Mouse (Mus musculus) adrenal gland, postnatal 14 days (tissue): Measurements from ENCODE around the gene Zfp64. TPM values are rescaled to one million over a fixed set of nuclear protein-coding genes. Genes with fewer than 3 reads are reported as not detected.
"Not testable (repeated sequence)": the region's sequence is repeated elsewhere in the genome, so short reads cannot be mapped to it uniquely, and the experiment has no call there.

ENCODE experiments used
- DNase-seq: peaks from one replicate; pipeline ENCODE4 v3.0.0; 2021; ENCODE audit warnings: mixed read lengths
- total RNA-seq: library from RNA; stranded (reverse); gene quantifications from 2 replicates; pipeline ENCODE4 v1.2.3, GENCODE M21; 2021

The Zfp64 gene
- total RNA-seq, 1 experiment from 2014 or later = 17.2 TPM

DNA sequence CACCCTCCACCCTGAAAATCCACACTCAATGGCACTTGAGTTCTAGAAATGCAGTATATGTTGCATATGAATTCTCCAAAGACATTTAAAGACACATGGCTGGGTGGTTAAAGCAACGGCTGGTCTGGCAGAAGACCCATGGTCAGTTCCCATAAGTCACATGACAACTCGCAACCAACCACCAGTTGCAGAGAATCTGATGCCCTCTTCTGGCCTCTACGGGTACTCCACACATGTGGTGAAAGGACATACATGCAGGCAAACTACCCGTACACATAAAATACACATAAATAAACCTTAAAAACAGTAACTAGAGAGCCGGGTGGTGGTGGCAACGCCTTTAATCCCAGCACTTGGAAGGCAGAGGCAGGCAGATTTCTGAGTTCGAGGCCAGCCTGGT, 60.6 kb downstream of the Zfp64 start:
- no peak for DNase-seq

DNA sequence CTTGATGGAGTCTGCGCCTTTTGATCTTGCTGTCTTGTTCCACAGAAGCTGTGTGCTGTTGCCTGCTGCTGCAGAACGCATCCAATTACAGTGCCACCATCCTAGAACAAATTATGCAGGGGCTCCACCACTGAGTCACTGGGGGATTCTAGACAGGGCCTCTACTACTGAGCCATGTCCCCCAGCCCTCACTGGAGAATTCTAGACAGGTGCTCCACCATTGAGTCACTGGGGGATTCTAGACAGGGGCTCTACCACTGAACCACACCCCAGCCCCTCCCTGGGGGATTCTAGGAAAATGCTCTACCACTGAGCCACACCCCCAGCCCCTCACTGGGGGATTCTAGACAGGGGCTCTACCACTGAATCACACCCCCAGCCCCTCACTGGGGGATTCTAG, 63.3 kb downstream of the Zfp64 start:
- no peak for DNase-seq

DNA sequence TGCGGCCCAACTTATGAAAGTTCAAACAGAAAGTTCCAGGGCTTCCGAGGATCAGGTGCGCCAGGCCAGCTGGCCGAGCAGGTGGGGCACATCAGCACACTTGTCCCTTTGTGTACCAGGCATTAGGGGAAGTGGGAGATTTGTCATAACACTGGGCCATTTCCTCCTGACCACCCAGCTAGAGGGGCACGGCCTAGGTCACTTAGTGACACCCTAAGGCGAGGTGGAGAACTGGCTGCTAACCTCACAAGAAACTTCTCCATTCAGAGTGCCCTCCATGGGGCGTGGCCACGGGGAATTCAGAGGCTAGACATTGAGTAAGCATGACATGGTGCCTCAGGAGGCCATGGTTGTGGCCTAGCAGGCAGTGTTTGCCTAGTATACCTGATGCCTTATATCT, 70.7 kb downstream of the Zfp64 start:
- no peak for DNase-seq

DNA sequence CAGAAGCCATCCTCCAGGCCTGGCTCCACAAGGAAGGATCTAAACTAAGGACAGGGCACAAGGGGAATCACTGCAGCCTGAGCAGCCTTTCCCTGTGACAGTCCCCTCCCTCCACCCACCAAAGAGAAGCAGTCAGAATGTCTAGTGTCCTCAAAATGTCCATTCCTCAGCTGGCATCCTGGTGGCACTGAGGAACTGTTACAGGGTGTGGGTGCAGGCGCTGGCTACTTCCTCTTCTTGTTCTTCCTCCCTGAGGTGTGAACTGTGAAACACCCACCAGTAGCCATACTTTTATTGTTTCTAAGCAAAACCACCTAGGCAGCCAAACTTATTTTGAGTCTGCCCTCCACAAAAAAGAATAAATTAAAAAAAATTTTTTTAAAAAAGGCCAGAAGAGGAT, 72.4 kb downstream of the Zfp64 start:
- no peak for DNase-seq

DNA sequence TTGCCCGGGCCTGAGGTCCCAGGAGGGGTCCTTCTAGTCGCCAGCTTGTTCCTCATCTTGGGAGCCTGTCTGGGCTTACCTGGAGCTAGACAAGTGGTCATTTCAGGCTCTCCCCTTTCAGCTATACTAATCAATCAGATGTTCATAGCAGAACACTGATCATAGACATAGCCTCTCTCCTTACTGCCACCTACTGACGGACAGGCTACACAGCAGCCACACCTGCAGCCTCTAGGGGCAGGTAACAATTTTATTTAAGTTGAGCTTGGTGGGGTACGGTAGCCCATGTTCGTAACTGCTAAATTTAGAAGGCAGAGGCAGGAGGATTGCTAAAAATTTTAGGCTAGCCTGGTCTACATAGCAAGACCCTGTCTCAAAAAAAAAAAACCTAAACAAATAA, 73.5 kb downstream of the Zfp64 start:
- no peak for DNase-seq

DNA sequence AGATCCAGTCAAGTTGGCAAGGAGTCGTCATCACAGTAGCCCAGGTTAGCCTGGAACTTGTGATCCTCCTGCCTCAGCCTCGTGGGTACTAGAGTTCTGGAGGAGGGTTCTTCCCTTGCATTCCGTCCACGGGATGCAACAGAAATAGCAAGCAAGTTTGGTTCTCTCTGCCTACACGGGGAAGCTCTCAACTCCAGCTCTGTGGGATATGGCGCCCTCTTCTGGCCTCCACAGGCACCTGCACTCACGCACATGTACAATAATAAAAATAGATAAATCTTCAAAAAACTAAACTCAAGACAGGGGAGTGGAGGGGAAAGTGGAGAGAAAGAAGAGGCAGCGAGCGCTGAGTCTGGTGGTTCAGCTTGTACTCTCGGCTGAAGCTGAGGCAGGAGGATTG, 75.8 kb downstream of the Zfp64 start:
- DNase-seq = no peak

DNA sequence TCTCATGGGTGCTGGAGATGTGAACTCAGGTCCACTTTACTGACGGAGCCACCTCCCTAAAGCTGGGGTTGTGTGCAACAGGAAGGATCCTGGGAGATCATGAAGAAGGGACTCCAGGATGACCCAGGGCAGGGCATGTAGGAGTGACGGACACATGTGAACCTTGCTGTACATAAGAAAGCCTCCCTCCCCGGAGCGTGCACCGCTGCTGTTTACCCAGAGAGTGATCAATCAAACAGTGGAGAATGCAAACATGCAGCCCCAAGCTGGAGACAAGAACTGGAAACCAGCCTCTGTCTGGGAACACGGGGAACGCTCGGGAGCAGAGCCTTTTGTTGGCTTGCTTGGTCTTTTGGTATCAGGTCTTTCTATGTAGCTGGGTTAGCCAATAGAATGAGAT, 76.7 kb downstream of the Zfp64 start:
- DNase-seq = no peak

DNA sequence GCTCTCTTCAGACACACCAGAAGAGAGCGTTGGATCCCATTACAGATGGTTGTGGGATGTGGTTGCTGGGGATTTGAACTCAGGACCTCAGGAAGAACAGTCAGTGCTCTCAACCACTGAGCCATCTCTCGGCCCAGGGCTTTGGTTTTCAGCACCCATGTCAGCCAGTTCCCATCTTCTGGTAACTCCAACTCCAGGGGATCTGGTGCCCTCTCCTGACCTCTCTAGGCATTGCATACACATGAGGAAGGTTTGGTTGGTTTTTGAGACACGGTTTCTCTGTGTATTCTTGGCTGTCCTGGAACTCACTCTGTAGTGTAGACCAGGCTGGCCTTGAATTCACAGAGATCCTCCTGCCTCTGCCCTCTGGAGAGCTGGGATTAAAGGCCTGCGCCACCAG, 77.2 kb downstream of the Zfp64 start:
- DNase-seq = no peak

DNA sequence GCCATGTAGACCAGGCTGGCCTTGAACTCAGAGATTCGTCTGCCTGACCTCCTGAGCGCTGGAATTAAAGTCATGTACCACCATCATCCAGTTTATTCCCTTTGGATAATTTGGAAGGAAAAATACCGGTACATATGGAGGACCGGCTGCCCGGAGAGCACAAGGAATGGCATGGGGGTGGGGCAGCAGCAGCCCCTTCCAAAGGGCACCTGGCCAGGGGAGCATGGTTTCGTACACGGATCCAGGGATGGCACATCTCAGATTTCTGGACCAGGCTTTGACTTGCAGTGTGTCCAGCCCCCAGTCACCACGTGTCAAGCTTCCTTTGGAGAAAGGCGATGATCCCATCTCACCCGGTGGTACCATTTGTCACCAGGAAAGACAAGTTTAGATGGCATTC, 78.8 kb downstream of the Zfp64 start:
- DNase-seq = no peak

DNA sequence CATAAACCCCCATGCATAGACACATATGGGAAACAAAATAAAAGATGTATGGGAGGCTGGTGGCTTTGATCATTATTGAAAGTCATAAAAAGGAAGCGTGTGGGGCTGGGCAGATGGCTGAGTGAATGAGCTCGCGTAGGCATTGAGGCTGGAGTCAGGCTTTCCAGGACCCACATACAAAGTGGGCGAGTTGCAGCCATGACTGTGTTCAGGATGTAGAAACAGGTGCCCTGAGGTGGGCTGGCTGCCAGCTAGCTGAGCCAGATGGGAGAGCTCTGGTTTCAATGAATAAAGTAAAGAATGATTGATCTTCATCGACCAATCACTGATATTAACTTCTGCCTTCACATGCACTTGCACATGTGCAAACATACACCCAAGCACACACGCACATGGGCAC, 80.9 kb downstream of the Zfp64 start:
- no peak for DNase-seq

DNA sequence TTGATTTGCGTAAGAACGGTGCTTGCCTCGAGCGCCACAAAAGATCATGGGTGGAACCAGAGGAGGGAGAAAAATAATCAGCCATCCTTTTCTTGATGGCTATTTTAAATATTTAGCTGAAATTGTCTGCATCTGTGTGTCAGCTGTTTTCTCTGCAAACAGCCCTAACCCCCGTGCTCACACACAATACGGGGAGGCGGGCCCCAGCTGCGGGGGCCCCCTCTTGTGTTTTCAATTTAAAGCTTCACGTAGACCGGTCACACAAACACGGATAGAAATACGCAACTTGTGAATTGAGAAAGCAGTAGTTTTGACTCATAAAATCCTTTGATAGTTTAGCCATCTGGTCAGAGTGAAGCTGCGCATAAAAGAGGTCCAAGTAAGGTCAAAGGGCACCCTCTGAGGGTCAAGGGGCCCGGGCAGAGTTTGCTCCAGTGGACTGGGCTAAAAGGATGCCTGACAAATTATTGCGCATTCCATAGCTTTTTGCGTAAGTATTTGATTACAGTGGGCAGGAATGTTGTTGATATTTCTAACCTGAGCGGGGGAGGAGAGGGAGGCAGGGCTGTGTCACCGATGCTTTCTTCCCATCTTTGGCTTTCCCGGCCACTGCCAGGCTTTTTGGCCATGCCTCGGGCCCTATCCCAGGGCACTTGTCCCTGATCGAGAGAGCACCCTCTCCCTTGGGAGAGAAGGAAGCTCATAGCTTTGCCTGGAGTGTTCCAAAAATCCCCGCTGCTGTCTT, 83.4 kb downstream of the Zfp64 start:
- DNase-seq = no peak

DNA sequence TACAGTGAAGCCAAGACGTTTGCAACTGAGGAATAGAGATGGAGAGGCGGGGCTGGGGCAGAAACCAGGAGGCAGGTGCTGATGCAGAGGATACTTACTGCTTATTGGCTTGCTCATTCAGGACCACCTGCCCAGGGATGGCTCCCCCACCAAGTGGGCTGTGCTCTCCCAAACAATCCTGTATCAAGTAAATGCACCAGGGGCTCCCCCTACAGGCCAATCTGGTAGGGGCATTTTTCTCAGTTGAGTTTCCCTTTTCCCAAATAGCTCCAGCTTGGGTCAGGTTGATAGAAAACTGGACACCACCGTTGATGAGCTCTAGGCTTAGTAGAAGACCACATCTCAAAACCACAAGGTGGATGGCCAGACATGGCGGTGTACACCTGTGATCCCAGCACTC, 84.9 kb downstream of the Zfp64 start:
- DNase-seq = peak; percentile 17

DNA sequence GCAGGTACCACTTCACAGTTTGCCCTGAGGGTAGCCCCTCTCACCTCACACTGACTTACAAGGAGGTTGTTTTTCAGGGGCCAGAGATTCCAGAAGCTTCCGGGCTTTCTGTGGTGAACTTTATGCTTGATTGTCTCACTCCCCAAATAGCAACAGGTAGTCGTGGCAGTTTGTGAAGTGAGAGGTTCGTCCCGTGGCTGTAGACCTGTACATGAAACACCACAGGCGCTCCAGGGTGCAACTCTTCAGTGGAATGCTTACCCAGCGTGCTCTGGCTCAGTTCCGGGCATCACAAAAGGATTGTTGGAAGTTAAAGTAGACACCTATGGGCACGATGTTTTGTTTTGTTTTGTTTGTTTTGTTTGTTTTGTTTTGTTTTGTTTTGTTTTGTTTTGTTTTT, 88.4 kb downstream of the Zfp64 start:
- DNase-seq = no peak

DNA sequence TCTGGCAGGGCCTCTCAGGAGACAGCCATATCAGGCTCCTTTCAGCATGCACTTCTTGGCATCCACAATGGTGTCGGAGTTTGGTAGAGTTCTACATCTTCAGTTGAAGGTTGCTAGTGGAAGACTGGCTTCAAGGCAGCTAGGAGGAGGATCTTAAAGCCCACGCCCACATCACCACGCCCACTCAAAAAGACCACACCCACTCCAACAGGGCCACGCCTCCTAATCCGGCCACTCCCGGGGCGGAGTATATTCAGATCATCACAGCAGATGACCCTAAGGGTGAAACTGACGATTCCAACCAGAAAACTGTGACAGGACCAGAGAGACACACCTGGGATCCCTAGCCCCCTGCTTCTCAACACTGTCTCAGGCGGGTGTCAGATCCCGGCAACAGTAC, 89.0 kb downstream of the Zfp64 start:
- DNase-seq = no peak

DNA sequence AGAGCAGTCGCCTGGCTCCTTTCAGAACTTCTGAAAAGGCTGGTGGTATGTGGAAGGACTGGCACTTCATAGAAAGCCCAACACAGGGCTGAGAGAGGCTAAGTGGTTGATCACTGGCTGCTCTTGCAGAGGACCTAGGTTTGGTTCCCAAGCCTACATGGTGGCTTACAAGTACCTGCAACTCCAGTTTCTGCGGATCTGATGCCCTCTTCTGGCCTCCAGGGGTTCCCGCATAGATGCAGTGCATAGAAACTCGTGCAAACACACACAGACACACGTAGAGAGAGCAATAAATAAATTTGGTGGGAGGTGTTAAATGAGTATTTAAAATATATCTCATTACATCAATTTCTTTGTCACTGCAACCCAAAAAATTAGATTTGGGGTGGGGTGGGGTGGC, 90.5 kb downstream of the Zfp64 start:
- no peak for DNase-seq

DNA sequence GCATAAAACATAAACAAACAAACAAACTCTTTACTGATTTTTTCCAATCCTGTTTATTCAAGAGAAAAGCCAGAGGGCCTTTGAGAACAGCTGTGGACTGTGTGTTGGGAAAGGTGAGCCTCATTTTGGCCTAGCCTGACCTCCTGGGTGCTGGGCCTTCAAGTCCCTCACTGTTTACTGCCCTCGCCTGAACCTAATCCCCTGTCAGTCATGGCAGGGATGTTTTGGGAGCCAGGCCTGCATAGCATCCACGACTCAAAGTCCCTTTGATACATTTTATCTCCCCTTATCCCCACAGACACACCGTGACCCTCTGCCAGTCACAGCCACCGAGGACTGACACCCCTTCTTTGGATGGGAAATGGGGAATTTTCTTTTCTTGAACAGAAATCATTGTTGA, 92.7 kb downstream of the Zfp64 start:
- DNase-seq = no peak

DNA sequence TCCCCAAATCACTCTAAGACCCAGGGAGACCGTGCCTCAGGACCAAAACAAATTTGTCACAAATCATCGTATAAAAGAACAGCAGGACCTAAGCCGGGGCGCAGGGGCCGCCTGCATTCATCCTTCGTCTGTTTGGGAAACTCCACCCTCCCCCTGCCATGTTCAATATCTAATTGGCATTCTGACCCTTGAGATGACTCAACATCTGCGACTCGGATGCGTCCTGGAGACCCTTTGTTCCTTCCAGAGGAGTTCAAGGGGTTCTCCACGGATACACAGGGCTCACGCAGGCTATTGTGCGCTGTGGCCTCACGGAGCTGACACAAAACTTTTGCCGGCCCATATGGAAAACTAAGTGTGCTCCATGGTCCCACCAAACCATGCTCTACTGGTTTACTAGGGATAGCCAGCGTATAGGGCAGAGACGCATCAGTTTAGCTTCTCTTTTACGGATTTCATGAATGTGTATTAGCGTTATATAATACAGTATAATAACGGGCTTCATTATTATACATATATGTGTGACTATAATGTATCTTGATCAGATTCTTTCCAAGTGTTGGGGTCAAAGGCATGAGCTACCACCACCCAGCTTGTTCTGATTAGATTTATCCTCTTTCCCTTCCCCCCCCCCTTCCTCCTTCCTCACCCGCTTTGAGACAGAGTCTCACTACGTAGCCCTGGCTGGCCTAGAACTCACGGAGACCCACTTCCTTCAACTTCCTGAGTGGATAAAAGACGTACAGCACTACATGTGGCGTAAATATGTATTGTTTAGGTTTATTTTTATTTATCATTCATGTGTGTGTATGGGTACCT, 94.3 kb downstream of the Zfp64 start:
- DNase-seq = no peak

DNA sequence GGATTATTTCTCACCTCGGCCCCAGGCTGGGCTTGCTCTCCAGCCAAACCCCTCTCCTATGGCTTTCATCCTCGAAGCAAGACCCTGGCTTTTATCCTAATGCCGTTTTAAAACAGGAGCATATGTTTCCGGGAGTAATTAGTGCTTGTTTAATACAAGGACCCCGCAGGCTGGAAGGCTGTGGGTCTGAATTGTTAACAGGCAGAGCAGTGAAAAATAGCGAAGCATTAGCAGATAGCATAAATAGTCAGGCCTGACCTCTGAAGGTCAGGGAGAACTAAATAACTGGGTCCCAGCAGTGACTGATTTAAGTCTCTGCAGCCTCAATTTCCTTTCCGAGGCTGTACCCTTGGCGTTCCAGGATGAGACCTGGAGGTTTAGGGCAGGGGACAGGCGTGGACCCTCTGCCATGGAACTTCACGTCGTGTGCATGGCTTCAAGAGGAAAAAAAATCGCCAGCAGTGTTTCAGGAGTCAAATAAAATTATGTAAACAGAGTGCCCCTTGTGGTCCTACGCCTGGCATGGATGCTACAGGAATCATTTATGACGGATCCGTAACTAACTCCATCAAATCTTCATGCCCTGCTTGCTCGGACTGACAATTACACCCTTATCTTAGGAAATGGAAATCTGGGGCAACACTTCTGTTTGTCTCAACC, 95.2 kb downstream of the Zfp64 start:
- no peak for DNase-seq

DNA sequence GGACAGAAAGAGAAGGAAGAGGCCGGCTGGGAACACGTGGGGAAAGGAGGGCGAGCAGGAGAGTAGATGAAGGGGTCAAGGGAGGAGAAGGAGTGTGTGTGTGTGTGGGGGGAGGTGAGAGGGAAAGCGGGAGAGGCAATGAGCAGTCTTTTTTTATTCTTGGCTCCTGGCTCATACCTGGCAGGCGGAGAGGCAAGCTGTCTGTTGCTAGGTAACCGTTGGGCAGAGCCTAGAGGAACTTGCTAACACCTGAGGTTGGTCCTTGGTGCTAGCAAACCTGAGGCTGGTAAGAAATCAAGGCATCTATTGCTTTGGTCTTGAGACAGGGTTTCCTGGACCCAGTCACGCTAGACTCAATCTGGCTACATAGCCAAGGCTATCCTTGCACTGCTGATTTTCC, 98.7 kb downstream of the Zfp64 start:
- no peak for DNase-seq

DNA sequence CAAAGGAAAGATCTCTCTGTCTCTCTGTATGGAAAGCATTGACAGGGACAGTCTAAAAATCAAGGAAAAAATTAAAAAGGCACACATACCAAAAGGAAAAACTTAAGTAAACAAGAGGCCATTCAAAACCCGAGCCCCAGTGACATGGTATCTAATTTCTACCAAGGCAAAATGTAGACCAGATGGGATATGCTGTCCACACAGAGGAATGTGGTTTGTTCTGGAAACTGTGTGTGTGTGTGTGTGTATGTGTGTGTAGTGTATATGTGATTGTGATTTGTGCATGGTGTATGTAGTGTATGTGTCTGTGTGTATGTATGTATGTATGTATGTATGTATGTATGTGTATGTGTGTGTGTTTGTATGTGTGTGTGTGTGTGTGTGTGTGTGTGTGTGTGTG, 100.6 kb downstream of the Zfp64 start:
- DNase-seq = no peak

DNA sequence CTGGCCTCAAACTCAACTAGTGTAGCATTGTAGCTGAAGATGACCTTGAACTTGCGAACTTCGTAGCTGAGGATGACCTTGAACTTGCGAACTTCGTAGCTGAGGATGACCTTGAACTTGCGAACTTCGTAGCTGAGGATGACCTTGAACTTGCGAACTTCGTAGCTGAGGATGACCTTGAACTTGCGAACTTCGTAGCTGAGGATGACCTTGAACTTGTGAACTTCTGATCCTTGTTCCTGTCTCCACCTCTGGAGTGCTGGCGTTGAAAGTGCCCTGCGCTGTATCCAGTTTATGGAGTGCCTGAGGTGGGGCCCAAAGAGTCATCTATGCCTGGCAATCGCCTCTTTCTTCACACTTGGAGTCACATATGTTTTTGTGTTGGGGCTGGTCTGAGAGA, 101.5 kb downstream of the Zfp64 start:
- DNase-seq = not testable (repeated sequence)

DNA sequence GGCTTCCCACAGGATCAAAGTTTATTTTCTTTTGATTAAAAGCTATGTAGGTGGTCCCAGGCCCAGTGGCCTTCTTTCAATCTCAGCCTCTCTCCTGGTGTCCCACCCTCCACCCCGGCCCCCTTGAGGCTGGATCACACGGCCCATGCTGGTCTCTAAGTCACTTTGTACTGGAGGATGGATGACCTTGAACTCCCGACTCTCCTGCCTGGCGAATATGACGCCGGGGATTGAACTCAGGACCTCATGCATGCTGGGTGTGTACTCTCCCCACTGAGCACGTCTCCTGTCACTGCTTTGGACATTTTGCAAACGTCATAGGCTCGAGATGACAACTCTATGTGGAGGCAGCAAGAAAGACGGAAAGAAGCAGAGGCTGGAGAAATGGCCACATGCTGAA, 103.8 kb downstream of the Zfp64 start:
- no peak for DNase-seq

DNA sequence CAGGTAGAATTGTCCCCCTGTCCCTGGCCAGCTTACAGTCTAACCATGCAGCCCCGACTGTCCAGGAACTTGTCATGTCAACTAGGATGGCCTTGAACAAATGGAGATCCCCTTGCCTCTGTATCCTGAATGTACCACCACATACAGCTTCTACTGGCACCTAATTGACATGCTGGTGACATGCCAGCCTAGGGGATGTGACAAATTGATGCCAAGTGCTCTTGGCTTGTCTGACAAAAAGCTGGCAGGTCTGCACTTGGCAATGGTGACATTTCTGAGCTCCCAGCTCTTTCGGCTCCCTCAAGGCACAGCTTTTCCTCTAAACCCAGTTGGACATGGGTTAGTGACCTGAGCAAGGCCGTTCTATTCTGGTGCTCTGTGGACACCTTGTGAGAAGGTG, 106.8 kb downstream of the Zfp64 start:
- no peak for DNase-seq
